Mouse (Mus musculus): Measurements from ENCODE around the gene Tmed5. TPM values are rescaled to one million over a fixed set of nuclear protein-coding genes. Genes with fewer than 3 reads are reported as not detected.

The Tmed5 gene
- polyA plus RNA-seq, 1 experiment from 2014 or later: 30.4 TPM

- Histone ChIP-seq H3K27ac (ENCODE audit: low read depth, low read length) (no peak overlapping the region), H3K9ac (ENCODE audit: low read length) (no peak overlapping the region), H3K4me2 (no peak overlapping the region), H3K4me1 (ENCODE audit: control insufficient read depth, insufficient read depth, low read length) (peaks cover under 1% of the 10 kb centered on the region; the same call in 1 of the 2 replicates), H3K27me3 (ENCODE audit: control insufficient read depth, insufficient read depth, low read length) (no peaks in the 10 kb centered on the region), H3K36me3 (ENCODE audit: control insufficient read depth, insufficient read depth, low read length) (peaks cover 28% of the 10 kb centered on the region), H3K4me3 (ENCODE audit: low read depth, low read length) (no peak overlapping the region), H3K9me3 (ENCODE audit: control insufficient read depth, low read length) (no peaks in the 10 kb centered on the region)
- ATAC-seq (ENCODE audit: low FRiP score): no peak
- peak; percentile 51 for DNase-seq (ENCODE audit: low spot score, missing footprints)
- WGBS: 94% methylated on average over 1 of the region's 1 CpGs
Observed at GRCm38 (mm10) chr5:108072301-108072700, 60.1 kb downstream of the Tmed5 start.

- H3K4me1 ChIP-seq (ENCODE audit: control insufficient read depth, insufficient read depth, low read length): peaks cover 4% of the 10 kb centered on the region; the same call in 1 of the 2 replicates
- WGBS: under 1% methylated on average over 59 of the region's 59 CpGs
- no peaks in the 10 kb centered on the region for H3K9me3 ChIP-seq (ENCODE audit: control insufficient read depth, low read length)
- ATAC-seq (ENCODE audit: low FRiP score) (peak; percentile 97), DNase-seq (ENCODE audit: low spot score, missing footprints) (peak; percentile 100)
- no peaks in the 10 kb centered on the region for H3K27me3 ChIP-seq (ENCODE audit: control insufficient read depth, insufficient read depth, low read length)
- H3K27ac ChIP-seq (ENCODE audit: low read depth, low read length): peak within 1 kb of the TSS; percentile 85
- H3K9ac ChIP-seq (ENCODE audit: low read length): peak within 1 kb of the TSS; percentile 99
- H3K4me2 ChIP-seq: peak within 1 kb of the TSS; percentile 74
- H3K36me3 ChIP-seq (ENCODE audit: control insufficient read depth, insufficient read depth, low read length): peaks cover 11% of the 10 kb centered on the region
- H3K4me3 ChIP-seq (ENCODE audit: low read depth, low read length): peak within 1 kb of the TSS; percentile 97
Observed at GRCm38 (mm10) chr5:108065465-108066411, 66.7 kb downstream of the Tmed5 start, which contains the start of gene Mtf2. TSS of gene Mtf2 (plus strand) at chr5:108065674.

- no peak overlapping the region for H3K4me2 ChIP-seq
- H3K4me3 ChIP-seq (ENCODE audit: low read depth, low read length): no peak overlapping the region
- H3K4me1 ChIP-seq (ENCODE audit: control insufficient read depth, insufficient read depth, low read length): no peaks in the 10 kb centered on the region
- peak; percentile 17 for DNase-seq (ENCODE audit: low spot score, missing footprints)
- H3K9me3 ChIP-seq (ENCODE audit: control insufficient read depth, low read length): no peaks in the 10 kb centered on the region
- H3K9ac ChIP-seq (ENCODE audit: low read length): no peak overlapping the region
- WGBS: 93% methylated on average over 9 of the region's 9 CpGs
- ATAC-seq (ENCODE audit: low FRiP score): no peak
- H3K27me3 ChIP-seq (ENCODE audit: control insufficient read depth, insufficient read depth, low read length): no peaks in the 10 kb centered on the region
- no peak overlapping the region for H3K27ac ChIP-seq (ENCODE audit: low read depth, low read length)
- no peaks in the 10 kb centered on the region for H3K36me3 ChIP-seq (ENCODE audit: control insufficient read depth, insufficient read depth, low read length)
Observed at GRCm38 (mm10) chr5:108060413-108060812, 72.0 kb downstream of the Tmed5 start.

Other genes starting within 250 kb of the Tmed5 start
- 74.7 and 77.4 TPM in 2 replicates for gene Rpl5, start 232.1 kb downstream of the Tmed5 start, polyA plus RNA-seq (2014; fragmentation: Nextera tagmentation; extraction: Ambion mirVana)
- 22.9 and 25.1 TPM in 2 replicates for gene Fam69a, start 145.5 kb downstream of the Tmed5 start, polyA plus RNA-seq (2014; fragmentation: Nextera tagmentation; extraction: Ambion mirVana)
- gene Mtf2, start 66.9 kb downstream of the Tmed5 start, polyA plus RNA-seq (2014; fragmentation: Nextera tagmentation; extraction: Ambion mirVana): 124 and 139 TPM in 2 replicates
- 9.5 and 10.8 TPM in 2 replicates for gene Ccdc18, start 255 bp upstream of the Tmed5 start, polyA plus RNA-seq (2014; fragmentation: Nextera tagmentation; extraction: Ambion mirVana)
- 66.8 and 73.4 TPM in 2 replicates for gene Dr1, start 136.3 kb upstream of the Tmed5 start, polyA plus RNA-seq (2014; fragmentation: Nextera tagmentation; extraction: Ambion mirVana)
- gene Pigg, start 180.0 kb upstream of the Tmed5 start, polyA plus RNA-seq (2014; fragmentation: Nextera tagmentation; extraction: Ambion mirVana): 2.8 and 3.7 TPM in 2 replicates
- 0.11 and 0.17 TPM in 2 replicates for gene Gm42517, start 235.3 kb upstream of the Tmed5 start, polyA plus RNA-seq (2014; fragmentation: Nextera tagmentation; extraction: Ambion mirVana)